Mouse (Mus musculus) forebrain, embryonic 14.5 days (tissue): ENCODE results near the gene Serinc1. TPM values are rescaled to one million over a fixed set of nuclear protein-coding genes. Genes with fewer than 3 reads are reported as not detected.
"Not testable (repeated sequence)": the region's sequence is repeated elsewhere in the genome, so short reads cannot be mapped to it uniquely, and the experiment has no call there.

Source experiments
- ATAC-seq: fragments of 200-750 bp; cut with Nextera tagmentation; 2 replicates; pipeline ENCODE4 v1.8.0; 2017; ENCODE audit warnings: mild to moderate bottlenecking, moderate library complexity
- DNase-seq: peaks from one replicate; pipeline ENCODE4 v3.0.0-alpha.2; 2015; ENCODE audit warnings: low spot score
- H3K27ac ChIP-seq: fragments of 300-500 bp; sonication (generic); 2 replicates; pipeline ENCODE4 v1.5.1; 2014; ENCODE audit warnings: low read depth, mild to moderate bottlenecking, control low read depth, low read length, moderate library complexity
- H3K27me3 ChIP-seq: fragments of 300-500 bp; sonication (generic); replicated peaks from 2 replicates; pipeline ENCODE4 v1.6.1; 2014; ENCODE audit warnings: low read length, control low read depth, mixed read lengths; ENCODE audit not compliant: control insufficient read depth, insufficient read depth
- H3K36me3 ChIP-seq: fragments of 300-500 bp; sonication (generic); 2 replicates; pipeline ENCODE4 v1.6.1; 2014; ENCODE audit warnings: low read length, control low read depth; ENCODE audit not compliant: control insufficient read depth, insufficient read depth
- H3K4me1 ChIP-seq: fragments of 300-500 bp; sonication (generic); 2 replicates; pipeline ENCODE4 v1.6.1; 2014; ENCODE audit warnings: antibody characterized with exemption, low read length, control low read depth; ENCODE audit not compliant: control insufficient read depth, insufficient read depth
- H3K4me2 ChIP-seq: fragments of 300-500 bp; sonication (generic); 2 replicates; pipeline ENCODE4 v1.6.1; 2014; ENCODE audit warnings: mild to moderate bottlenecking, control low read depth, low read length
- H3K4me3 ChIP-seq: fragments of 300-500 bp; sonication (generic); 2 replicates; pipeline ENCODE4 v1.5.1; 2014; ENCODE audit warnings: low read depth, low read length, control low read depth
- H3K9ac ChIP-seq: fragments of 300-500 bp; sonication (generic); 2 replicates; pipeline ENCODE4 v1.6.1; 2014; ENCODE audit warnings: mild to moderate bottlenecking, low read length, control low read depth, moderate library complexity
- H3K9me3 ChIP-seq: fragments of 300-500 bp; sonication (generic); replicated peaks from 2 replicates; pipeline ENCODE4 v1.6.1; 2016; ENCODE audit warnings: low read length, control low read depth, mixed read lengths; ENCODE audit not compliant: control insufficient read depth
- WGBS: fragments of 180-500 bp; shearing (Covaris S2); extraction: QIAGEN DNeasy Blood & Tissue Kit; methylation state at CpG from one replicate; pipeline ENCODE4 v1.1.7; 2014; 5-methylcytosine and 5-hydroxymethylcytosine counted together
- polyA plus RNA-seq: library from polyadenylated mRNA; unstranded; fragments of >200 nt; fragmentation: Nextera tagmentation; extraction: Ambion mirVana; gene quantifications from 2 replicates; pipeline ENCODE4 v1.2.1, GENCODE M21; 2014

Gene Serinc1
- polyA plus RNA-seq, 1 experiment from 2014 or later = 367 TPM

- no peak for ATAC-seq
- H3K9ac ChIP-seq = no peak overlapping the region
- no peaks in the 10 kb centered on the region for H3K4me1 ChIP-seq
- H3K27me3 ChIP-seq = no peaks in the 10 kb centered on the region
- H3K36me3 ChIP-seq = no peaks in the 10 kb centered on the region
- H3K4me3 ChIP-seq = no peak overlapping the region
- H3K9me3 ChIP-seq = no peaks in the 10 kb centered on the region
- WGBS = 91% methylated on average over 4 of the region's 4 CpGs
- no peak overlapping the region for H3K4me2 ChIP-seq
- no peak overlapping the region for H3K27ac ChIP-seq
- DNase-seq = no peak
Observed at GRCm38 (mm10) chr10:57549631-57550030, 17.3 kb upstream of the Serinc1 start.

- ATAC-seq, H3K36me3 ChIP-seq, H3K9ac ChIP-seq, H3K27me3 ChIP-seq, H3K4me1 ChIP-seq, H3K9me3 ChIP-seq, H3K27ac ChIP-seq, H3K4me2 ChIP-seq, DNase-seq, H3K4me3 ChIP-seq: not testable (repeated sequence)
- 71% methylated on average over 9 of the region's 9 CpGs for WGBS
Observed at GRCm38 (mm10) chr10:57543890-57544289, 11.6 kb upstream of the Serinc1 start.

GRCm38 (mm10) chr10:57531616-57532217 is 613 bp downstream of the Serinc1 start:
- WGBS = 4% methylated on average over 28 of the region's 28 CpGs
- H3K9ac ChIP-seq = peak overlapping the region; percentile 96
- H3K9me3 ChIP-seq = no peaks in the 10 kb centered on the region
- H3K27ac ChIP-seq = peak overlapping the region; percentile 96
- peak overlapping the region; percentile 89 for H3K4me3 ChIP-seq
- ATAC-seq (no peak), DNase-seq (peak; percentile 42)
- no peaks in the 10 kb centered on the region for H3K27me3 ChIP-seq
- H3K4me2 ChIP-seq = peak overlapping the region; percentile 72
- H3K4me1 ChIP-seq = peaks cover 24% of the 10 kb centered on the region
- peaks cover 6% of the 10 kb centered on the region; the same call in 1 of the 2 replicates for H3K36me3 ChIP-seq

GRCm38 (mm10) chr10:57531076-57531475 is 1.3 kb downstream of the Serinc1 start:
- 65% methylated on average over 2 of the region's 2 CpGs for WGBS
- H3K27ac ChIP-seq = no peak overlapping the region
- peak overlapping the region; percentile 89 for H3K4me3 ChIP-seq
- no peaks in the 10 kb centered on the region for H3K27me3 ChIP-seq
- no peak for DNase-seq
- H3K36me3 ChIP-seq = peaks cover 13% of the 10 kb centered on the region
- H3K4me2 ChIP-seq = peak overlapping the region; percentile 72
- peak overlapping the region; percentile 96 for H3K9ac ChIP-seq
- H3K9me3 ChIP-seq = no peaks in the 10 kb centered on the region
- H3K4me1 ChIP-seq = peaks cover 24% of the 10 kb centered on the region
- no peak for ATAC-seq

- H3K4me1 ChIP-seq = peaks cover 24% of the 10 kb centered on the region
- H3K4me3 ChIP-seq = no peak overlapping the region
- H3K4me2 ChIP-seq = no peak overlapping the region
- H3K36me3 ChIP-seq = peaks cover 45% of the 10 kb centered on the region
- no peak overlapping the region for H3K27ac ChIP-seq
- no peaks in the 10 kb centered on the region for H3K9me3 ChIP-seq
- 96% methylated on average over 5 of the region's 5 CpGs for WGBS
- no peaks in the 10 kb centered on the region for H3K27me3 ChIP-seq
- ATAC-seq (no peak), DNase-seq (no peak)
- H3K9ac ChIP-seq = no peak overlapping the region
Observed at GRCm38 (mm10) chr10:57526469-57526868, 5.9 kb downstream of the Serinc1 start.

GRCm38 (mm10) chr10:57515278-57515677 is 17.1 kb downstream of the Serinc1 start:
- no peaks in the 10 kb centered on the region for H3K4me1 ChIP-seq
- no peak overlapping the region for H3K9ac ChIP-seq
- no peaks in the 10 kb centered on the region for H3K9me3 ChIP-seq
- no peak overlapping the region for H3K4me3 ChIP-seq
- H3K27me3 ChIP-seq = no peaks in the 10 kb centered on the region
- no peak overlapping the region for H3K27ac ChIP-seq
- no peak for DNase-seq
- no peak for ATAC-seq
- H3K36me3 ChIP-seq = peaks cover 73% of the 10 kb centered on the region
- WGBS = 87% methylated on average over 1 of the region's 1 CpGs
- H3K4me2 ChIP-seq = no peak overlapping the region

GRCm38 (mm10) chr10:57514616-57515015 is 17.7 kb downstream of the Serinc1 start:
- H3K27me3 ChIP-seq = no peaks in the 10 kb centered on the region
- H3K4me2 ChIP-seq = no peak overlapping the region
- H3K9ac ChIP-seq = no peak overlapping the region
- no peaks in the 10 kb centered on the region for H3K4me1 ChIP-seq
- no peak overlapping the region for H3K4me3 ChIP-seq
- DNase-seq = no peak
- 97% methylated on average over 2 of the region's 2 CpGs for WGBS
- no peaks in the 10 kb centered on the region for H3K9me3 ChIP-seq
- ATAC-seq = no peak
- H3K36me3 ChIP-seq = peaks cover 69% of the 10 kb centered on the region
- H3K27ac ChIP-seq = no peak overlapping the region

GRCm38 (mm10) chr10:57499414-57500156 is 32.7 kb downstream of the Serinc1 start:
- Histone ChIP-seq H3K4me1 (no peaks in the 10 kb centered on the region), H3K36me3 (peaks cover 46% of the 10 kb centered on the region), H3K9ac (no peak overlapping the region), H3K27me3 (no peaks in the 10 kb centered on the region), H3K4me2 (no peak overlapping the region), H3K4me3 (no peak overlapping the region), H3K27ac (no peak overlapping the region), H3K9me3 (no peaks in the 10 kb centered on the region)
- 88% methylated on average over 9 of the region's 9 CpGs for WGBS
- ATAC-seq (no peak), DNase-seq (no peak)

- Histone ChIP-seq H3K4me2 (no peak overlapping the region), H3K9ac (no peak overlapping the region), H3K9me3 (0 out of 2 replicates have a peak, but pooled peaks cover 2% of the 10 kb centered on the region), H3K27me3 (no peaks in the 10 kb centered on the region), H3K27ac (no peak overlapping the region), H3K4me1 (peaks cover 10% of the 10 kb centered on the region), H3K36me3 (peaks cover 16% of the 10 kb centered on the region), H3K4me3 (no peak overlapping the region)
- DNase-seq (no peak), ATAC-seq (no peak)
- 54% methylated on average over 2 of the region's 2 CpGs for WGBS
Observed at GRCm38 (mm10) chr10:57492050-57492449, 40.3 kb downstream of the Serinc1 start.
